Mouse (Mus musculus) natural killer cell, adult 2 months (primary cell): ENCODE data around the gene Gba.
A peak's percentile ranks its signal among the peaks of the same experiment; 100 is the strongest.
"Not testable (repeated sequence)": the region's sequence is repeated elsewhere in the genome, so short reads cannot be mapped to it uniquely, and the experiment has no call there.

Experiments
- DNase-seq, 2 experiments: peaks; one replicate each; pipeline ENCODE4 v3.0.0; 2022; ENCODE audit warnings: low spot score in 2 of 2

Gene Gba

DNA sequence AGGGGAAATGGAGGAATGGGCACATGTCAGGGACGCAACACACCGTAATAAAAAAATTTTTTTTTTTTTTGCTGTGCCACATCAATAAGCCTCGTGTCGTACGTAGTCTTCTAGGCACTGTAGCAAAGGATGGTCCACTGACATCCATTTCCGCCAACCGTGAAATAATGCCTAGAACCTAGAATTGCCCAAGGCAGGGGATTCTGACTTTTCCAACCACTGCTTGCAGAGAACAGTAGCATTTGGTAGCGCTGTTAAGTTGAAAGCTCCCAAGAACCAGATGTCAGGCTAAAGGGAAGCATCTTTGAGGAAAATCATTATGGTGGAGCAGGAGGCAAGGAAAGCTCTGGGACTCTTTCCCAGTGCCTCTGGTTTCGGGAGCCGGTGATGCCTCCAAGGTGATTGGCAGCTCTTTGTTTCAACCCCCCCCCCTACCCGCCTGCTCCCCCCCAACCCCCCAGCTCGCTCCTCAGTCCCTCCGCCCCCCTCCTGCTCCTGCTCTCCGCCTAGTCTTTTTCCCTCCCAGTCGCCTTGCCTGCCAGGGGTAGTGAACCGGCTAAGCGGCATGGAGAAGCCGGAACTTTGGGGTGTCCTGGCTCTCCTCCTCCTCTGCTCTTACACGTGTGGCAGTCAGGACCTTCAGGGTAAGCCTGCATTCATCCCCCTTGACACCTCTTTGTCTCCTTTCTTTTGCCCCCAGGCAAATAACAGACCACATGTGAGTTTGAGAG lies 12.1 kb downstream of the Gba start, which contains the start of gene Thbs3:
Gene Thbs3, plus strand, starts transcription at position 500 of the 731 bp plus-strand sequence.
- no peak for DNase-seq

DNA sequence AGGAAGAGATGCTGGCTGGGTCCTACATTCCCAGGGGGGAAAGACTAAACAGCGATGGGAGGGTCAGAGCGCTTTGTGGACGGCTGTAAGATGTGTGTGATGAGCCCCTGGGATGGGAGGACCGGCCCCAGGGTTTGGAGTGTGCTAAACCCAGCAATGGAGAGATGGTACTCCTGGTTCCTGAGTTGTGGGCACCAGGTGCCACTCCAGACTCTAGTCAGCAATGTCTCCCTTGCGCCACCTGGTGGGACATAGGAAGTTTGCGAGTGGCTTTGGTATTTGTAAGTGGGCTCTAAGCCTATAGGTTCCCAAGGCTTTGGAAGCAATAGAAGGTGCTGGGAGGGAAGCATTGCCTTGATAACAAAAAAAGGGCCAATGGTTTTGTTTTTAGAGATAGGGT lies 13.1 kb downstream of the Gba start:
- peak; percentile 75 to 86 for DNase-seq

DNA sequence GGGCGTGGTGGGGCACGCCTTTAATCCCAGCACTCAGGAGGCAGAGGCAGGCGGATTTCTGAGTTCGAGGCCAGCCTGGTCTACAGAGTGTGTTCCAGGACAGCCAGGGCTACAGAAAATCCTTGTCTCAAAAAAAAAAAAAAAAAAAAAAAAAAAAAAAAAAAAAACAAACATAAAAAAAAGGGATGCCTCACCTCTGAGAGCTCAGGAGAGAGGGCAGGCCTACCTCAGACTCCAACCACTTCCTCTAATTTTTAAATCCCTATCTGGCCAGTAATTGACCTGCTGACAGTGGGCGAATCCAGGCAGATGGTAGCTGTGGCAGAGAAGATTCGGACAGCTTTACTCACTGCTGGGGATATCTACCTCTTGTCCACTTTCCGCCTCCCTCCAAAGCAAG lies 13.7 kb downstream of the Gba start:
- DNase-seq, result not testable (repeated sequence)

DNA sequence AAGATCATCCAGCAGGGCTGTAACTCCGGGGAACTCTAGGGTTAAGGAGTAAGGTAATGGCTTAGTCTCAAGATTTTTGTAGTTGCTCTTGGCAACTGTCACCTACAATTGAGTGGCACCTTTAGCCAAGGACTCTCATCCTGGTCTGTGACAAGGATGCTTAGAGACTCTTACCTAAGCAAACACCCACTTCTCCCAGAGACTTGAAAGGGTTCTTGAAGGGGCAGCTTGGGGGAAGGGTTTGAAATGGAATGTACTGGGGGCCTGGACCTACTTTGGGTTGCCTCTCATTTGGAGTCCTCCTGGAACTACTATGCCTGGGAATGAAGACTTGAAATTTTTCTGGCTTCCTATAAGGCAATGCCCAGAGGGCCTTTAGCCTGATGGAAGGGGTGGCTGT lies 15.5 kb downstream of the Gba start:
- no peak for DNase-seq

DNA sequence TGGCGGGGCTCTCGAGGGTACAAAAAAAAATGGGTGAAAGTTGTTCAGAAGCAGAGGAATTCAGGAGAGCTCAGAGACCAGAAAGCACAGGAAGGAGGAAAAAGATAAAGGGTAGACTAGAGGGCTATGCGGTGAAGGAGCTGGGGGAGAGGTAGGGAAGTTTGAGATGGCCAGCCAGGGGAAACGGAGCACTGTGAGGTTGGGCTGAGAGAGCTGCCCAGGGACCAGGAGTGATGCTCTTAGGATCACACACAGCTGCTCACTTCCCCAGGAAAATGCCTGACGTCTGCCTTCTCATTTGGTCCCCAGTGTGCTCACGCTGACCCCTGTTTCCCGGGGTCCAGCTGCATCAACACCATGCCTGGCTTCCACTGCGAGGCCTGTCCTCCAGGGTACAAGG lies 16.8 kb downstream of the Gba start:
- no peak for DNase-seq

DNA sequence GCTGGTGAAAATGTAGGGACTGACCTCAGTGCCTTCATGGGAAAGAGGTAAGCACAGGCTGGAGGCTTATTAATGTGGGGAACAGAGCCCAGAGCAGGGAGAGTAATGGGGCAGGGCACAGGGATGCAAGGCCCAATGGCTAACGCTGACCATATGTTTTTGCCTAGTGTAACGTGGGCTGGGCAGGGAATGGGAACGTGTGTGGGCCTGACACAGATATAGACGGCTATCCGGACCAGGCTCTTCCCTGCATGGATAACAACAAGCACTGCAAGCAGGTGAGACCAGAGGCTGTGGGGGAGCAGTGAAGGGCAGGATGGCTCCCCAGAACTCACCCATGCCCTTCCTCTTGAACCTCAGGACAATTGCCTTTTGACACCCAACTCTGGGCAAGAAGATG lies 18.4 kb downstream of the Gba start:
- no peak for DNase-seq

DNA sequence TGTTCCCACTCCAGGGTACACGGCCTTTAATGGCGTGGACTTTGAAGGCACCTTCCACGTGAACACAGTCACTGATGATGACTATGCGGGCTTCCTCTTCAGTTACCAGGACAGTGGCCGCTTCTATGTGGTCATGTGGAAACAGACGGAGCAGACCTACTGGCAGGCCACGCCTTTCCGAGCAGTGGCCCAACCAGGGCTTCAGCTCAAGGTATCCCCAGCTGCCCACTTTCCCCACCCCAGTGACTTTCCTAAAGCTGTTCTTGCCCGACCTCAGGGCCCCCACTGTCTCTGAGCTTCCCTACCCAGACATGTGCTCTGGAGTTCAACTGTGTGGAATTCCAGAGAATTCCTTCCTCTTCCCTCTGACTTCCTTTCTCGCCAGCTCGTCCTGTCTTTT lies 22.1 kb downstream of the Gba start:
- DNase-seq, result no peak

DNA sequence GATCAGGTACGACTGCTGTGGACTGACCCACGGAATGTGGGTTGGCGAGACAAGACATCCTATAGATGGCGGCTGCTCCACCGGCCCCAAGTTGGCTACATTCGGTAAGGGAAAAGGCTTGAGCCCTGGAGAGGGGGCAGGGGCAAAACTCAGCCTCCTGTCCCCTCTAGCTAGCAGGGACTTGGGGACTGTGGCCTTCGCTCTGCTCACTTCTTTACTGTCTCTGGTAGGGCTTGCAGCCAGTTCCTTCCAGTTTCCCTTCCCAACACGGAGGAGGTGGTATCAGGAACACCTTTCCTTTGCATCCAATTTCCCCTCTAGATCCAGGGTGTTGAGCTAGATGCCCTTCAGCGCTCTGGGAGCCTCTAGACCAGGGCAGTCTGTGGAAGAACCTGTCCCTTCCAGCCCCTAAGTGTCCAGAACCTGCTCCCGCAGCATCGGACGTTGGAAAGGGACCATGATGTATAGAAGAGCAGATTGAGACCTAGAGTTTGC lies 22.6 kb downstream of the Gba start:
- DNase-seq, result no peak

DNA sequence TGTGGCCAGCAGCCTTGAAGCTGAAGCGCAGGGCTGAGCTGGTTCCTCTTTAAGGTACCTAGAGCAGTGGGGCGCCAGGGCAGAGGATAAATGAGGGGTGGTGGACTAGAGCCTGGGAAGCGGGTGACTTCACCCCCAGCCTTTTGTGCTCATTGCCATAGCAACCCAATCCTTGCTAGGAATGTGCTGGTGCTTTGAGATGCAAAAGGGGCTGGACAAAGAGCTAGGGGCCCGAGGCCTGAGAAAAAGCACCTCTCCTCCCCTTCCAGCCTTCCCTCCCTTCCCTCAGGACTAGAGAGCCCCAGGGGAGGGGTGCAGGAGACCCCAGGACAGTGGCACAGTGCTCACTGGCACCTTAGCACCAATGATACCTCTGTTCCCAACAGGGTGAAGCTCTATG lies 23.2 kb downstream of the Gba start:
- no peak for DNase-seq

DNA sequence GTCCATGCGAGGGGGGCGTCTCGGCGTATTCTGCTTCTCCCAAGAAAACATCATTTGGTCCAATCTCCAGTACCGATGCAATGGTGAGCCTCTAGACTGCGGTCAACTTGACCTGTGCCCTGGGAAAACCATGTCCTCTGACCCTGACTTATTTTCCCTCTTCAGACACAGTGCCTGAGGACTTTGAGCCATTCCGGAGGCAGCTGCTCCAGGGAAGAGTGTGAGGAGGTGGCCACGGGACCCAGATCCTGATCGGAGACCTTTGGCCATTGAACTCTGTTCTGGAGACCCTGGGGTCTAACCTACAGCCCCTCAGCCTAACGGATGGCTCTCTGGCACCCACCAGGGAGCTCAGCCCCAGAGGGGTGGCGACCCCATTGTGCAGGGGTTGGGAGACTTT lies 23.6 kb downstream of the Gba start:
- DNase-seq, result no peak

DNA sequence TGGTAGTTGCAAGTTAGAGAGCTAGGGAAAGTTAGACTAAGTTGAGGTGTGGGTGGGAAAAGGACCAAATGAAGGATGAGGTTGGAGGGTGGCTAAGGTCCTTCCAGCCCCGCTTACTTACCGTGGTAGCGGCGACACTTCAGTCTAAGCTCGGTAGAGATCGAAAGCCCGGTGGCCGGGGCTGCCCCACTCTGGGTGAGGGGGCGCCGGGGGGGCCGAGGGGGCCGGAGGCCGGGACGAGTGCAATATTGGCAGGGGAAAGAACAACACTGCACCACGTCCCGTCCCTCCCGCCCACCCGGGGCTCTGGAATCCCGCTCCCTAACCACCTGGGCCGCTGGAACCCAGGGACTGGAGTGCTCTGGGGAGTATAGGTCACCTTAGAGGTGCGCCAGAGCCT lies 24.2 kb downstream of the Gba start, which contains the start of gene Mtx1:
Gene Mtx1, minus strand, starts transcription at position 189 of the 400 bp plus-strand sequence.
- no peak for DNase-seq

DNA sequence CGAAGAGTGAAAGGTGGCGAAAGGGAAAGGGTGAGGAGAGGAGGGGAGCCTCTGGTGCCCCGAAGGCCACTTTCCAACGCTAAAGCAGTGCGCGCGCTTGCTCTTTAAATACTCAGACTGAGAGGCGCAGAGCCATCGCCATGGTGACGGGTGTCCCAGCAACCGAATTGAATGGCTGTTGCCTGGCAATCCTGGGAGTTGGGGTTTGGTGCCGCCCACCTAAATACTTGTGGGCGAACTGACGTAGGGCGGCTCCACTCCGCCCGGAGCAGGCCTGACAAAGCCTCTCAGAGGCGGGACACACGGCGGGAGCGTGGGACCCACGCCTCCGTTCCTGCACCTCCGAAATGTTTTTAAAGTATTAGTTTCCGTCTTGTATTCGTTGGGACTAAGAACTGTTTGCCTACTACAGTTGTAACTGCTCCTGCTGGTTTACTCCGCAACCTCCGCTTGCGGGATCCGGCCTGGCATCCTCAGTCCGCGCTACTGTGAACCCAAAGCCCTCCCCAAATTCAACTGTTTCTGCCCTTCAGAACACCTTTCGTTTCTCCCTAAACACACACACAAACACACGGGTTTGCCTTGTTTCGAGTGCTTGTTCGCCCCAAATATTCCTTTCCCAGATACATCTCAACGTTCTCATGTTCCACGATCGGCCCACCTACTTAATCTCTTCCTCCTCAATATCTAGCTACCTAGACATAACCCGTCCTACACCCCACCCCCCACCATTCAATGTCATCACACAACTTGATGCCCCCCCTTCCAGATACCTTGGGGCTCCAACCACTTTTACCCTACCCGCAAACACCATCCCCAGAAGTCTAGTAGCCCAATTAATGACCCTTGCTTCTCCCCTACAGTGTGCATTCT lies 24.8 kb downstream of the Gba start:
- peak; percentile 69 to 74 for DNase-seq

DNA sequence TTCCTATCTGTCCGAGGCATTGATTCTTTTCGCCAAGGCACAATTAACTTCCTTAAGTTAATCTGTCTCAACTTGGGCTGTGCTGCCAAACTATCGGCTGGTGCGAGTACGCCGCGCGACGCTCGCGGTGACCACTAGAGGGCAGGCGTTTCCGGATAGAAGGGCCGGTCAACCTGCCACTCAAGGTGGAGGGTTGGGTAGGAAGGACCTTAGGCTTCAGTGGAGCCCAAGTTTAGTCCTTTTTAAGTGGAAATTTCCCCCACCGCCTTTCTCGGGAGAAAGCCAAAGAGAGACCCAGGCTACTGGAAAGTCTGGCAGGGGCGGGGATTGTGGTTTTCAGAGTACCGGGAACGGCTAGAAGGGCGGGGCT lies 25.4 kb downstream of the Gba start:
- peak; percentile 86 to 88 for DNase-seq

DNA sequence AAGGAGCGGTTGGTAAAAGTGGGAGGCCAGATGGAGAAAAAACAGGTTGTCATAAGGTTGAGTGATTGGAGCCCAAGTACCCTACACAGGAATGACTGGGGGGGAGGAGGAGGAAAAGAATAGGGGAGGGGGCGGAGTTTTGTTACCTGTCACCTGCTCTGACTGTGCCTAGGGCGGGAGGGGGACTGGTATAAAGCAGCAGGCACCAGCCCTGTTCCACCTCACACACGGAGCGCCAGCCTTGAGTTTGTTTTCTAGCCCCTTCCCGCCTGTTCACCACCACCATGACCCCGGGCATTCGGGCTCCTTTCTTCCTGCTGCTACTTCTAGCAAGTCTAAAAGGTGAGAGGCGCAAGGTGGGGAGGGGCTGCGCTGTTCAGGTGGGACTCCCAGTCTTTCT lies 26.1 kb downstream of the Gba start, which contains the start of gene Muc1:
Gene Muc1, plus strand, starts transcription at position 222 of the 400 bp plus-strand sequence.
- no peak for DNase-seq

DNA sequence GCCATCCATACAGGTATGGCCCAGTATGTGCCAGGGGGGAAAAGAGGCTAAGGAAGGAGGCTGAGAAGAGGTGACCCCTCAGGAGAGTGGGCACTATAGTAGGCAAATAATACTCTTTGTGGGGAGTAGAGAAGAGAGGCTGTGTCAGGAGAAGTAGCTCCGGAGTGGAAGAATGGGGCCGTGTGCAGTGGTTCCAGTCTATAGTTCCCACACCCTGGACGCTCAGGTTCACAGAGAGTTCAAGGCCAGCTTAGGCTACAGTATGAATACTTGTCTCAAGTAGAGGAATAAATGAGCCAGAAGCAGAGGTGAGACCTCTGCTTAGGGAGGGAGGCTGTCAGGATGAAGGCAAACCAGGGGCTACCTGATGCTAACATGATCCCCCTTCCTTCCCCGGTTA lies 26.5 kb downstream of the Gba start:
- no peak for DNase-seq

DNA sequence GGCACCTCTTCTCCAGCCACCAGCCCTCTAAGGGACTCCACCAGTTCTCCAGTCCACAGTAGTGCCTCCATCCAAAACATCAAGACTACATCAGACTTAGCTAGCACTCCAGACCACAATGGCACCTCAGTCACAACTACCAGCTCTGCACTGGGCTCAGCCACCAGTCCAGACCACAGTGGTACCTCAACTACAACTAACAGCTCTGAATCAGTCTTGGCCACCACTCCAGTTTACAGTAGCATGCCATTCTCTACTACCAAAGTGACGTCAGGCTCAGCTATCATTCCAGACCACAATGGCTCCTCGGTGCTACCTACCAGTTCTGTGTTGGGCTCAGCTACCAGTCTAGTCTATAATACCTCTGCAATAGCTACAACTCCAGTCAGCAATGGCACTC lies 27.8 kb downstream of the Gba start:
- peak; percentile 68 to 87 for DNase-seq

DNA sequence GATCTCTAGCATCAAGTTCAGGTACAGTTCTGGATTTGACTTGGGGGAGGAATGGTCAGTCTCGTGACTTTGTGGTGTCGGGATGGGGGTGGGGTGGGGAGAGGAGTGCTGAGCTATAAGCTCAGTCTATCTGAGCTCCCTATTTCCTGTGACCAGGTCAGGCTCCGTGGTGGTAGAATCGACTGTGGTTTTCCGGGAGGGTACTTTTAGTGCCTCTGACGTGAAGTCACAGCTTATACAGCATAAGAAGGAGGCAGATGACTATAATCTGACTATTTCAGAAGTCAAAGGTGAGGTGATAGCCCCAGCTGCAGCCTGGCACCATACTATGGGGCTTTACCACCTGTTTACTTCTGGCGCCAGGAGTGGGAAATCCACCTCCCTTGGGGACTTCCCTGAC lies 28.6 kb downstream of the Gba start:
- DNase-seq, result peak; percentile 73 to 84

DNA sequence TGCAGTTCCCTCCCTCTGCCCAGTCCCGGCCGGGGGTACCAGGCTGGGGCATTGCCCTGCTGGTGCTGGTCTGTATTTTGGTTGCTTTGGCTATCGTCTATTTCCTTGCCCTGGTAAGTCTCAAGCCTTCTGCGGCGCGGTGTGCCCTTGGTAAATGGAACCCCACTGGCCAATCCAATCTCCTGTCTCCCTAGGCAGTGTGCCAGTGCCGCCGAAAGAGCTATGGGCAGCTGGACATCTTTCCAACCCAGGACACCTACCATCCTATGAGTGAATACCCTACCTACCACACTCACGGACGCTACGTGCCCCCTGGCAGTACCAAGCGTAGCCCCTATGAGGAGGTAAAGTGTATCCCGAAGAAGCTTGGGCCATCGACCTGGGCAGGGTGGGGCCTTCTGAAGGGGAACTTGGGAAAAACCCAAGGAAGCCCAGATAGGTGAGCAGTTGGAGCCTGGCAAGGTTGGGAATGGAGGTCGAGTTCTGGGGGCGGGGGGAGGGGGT lies 29.1 kb downstream of the Gba start:
- DNase-seq, result no peak

DNA sequence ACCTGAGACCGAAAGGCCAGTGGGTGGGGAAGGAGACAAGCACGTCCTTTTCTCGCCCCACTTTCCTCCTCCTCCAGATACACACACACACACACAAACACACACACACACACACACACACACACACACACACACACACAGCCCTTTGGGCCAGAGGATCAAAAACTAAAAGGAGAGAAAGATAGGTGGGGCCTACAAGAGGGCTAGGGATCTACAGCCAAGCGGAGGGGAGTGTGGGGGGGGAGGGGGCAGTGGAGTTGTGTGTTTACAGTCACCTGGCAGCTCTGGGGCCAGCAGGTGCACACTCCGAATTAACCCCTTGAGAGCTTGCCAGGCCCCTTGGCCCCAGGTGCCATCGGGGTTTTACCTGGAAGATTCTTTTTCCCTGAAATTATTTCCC lies 29.9 kb downstream of the Gba start:
- DNase-seq, result no peak

DNA sequence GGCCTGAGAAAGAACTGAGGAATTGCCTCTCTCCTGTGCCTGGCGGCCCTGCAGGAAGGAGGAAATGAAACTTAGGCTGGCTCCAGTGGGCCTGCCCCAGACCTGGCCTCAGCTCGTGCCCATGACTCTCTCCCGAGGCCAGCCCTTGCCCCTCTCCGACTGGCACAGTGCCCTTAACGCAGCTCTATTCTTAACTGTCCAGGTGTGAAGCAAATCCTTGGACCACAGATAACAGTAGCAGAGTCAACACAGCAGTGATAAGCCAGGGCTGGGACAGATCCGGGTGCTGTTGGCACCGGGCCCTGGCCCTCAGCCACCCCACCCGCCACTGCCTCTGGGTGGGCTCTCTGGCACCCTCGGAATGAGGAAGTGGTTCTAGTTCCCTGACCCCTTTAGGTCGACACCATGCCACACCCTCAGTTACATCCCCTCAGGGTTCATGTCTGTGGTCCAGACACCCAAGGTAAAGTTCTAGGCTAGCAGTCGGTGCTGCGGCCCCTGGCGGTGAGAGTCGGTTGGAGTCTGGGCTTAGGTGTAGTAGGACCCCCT lies 30.9 kb downstream of the Gba start:
- DNase-seq, result peak; percentile 46 to 58

DNA sequence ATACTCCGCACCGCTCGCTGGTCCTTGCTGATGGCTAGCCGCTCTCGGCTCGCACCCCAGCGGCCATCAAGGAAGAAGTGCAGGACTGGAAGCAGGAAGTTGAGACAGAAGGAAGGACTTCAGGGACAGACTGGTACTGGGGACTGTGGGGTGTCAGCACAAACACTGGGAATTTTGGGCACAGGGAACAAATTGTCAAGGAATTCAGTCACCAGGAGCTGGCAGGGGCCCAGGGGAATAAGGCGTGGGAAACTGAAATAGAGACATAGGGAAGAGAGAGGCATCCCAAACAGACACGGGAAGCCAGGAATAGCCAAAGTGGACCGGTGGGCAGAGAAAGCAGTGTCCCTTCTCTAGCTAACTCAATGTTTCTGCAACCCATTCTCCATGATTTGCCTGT lies 33.8 kb downstream of the Gba start:
- no peak for DNase-seq

DNA sequence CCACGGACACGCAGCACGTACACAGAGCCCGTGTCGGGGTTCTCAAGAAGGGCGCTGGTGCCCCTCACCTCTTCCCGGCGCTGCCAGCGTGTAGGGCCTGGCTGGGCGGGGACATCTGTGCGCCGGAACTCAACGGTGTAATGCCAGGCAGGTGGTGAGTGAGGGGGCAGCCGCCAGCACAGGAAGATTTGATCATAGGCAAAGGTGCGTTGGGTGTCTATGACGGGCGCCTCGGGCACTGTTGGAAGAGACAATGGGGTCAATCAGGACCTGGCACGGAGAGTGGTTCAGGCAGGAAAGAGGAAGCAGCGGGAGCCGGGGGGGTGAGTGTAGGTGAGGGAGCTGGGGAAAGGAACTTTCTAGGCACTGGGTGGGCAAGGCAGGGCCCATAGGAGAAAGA lies 35.0 kb downstream of the Gba start:
- DNase-seq, result no peak
